Mouse (Mus musculus): ENCODE measurements around the gene Pik3ip1. TPM values are rescaled to one million over a fixed set of nuclear protein-coding genes. Genes with fewer than 3 reads are reported as not detected.
A peak's percentile ranks its signal among the peaks of the same experiment; 100 is the strongest.

Gene Pik3ip1
- polyA plus RNA-seq, 1 experiment from 2014 or later = 1.4 TPM

- H3K9me3 ChIP-seq (replicated peaks) = no peaks in the 10 kb centered on the region
- H3K27ac ChIP-seq (replicated peaks) = no peak overlapping the region
- H3K4me1 ChIP-seq (replicated peaks) = peaks cover 35% of the 10 kb centered on the region
- peaks cover 13% of the 10 kb centered on the region for H3K36me3 ChIP-seq (replicated peaks)
- H3K4me2 ChIP-seq = peak overlapping the region; percentile 18; the same call in 1 of the 2 replicates
- WGBS (ENCODE audit: insufficient replicate concordance) = 8% methylated on average over 4 of the region's 4 CpGs
- no peak overlapping the region for H3K4me3 ChIP-seq (replicated peaks)
- peak; percentile 84 for ATAC-seq (ENCODE audit: insufficient read depth)
- no peaks in the 10 kb centered on the region for H3K27me3 ChIP-seq
- no peak overlapping the region for H3K9ac ChIP-seq
Measured at GRCm38 (mm10) chr11:3386941-3387368, 56.8 kb downstream of the Pik3ip1 start.

GRCm38 (mm10) chr11:3387482-3388196 lies 57.4 kb downstream of the Pik3ip1 start:
- no peak for ATAC-seq (ENCODE audit: insufficient read depth)
- no peak overlapping the region for H3K4me2 ChIP-seq
- WGBS (ENCODE audit: insufficient replicate concordance) = 61% methylated on average over 6 of the region's 6 CpGs

GRCm38 (mm10) chr11:3389996-3390395 lies 59.8 kb downstream of the Pik3ip1 start:
- Histone ChIP-seq H3K9me3 (replicated peaks) (no peaks in the 10 kb centered on the region), H3K27me3 (no peaks in the 10 kb centered on the region), H3K4me3 (replicated peaks) (no peak overlapping the region), H3K9ac (no peak overlapping the region), H3K27ac (replicated peaks) (no peak overlapping the region), H3K4me2 (no peak overlapping the region), H3K36me3 (replicated peaks) (peaks cover 9% of the 10 kb centered on the region; the same call in 1 of the 2 replicates), H3K4me1 (replicated peaks) (peaks cover 30% of the 10 kb centered on the region)
- no peak for ATAC-seq (ENCODE audit: insufficient read depth)
- WGBS (ENCODE audit: insufficient replicate concordance) = 46% methylated on average over 5 of the region's 5 CpGs

More at GRCm38 (mm10) chr11:3387482-3388196, 57.4 kb downstream of the Pik3ip1 start:
- H3K4me3 ChIP-seq (replicated peaks) = no peak overlapping the region
- H3K9me3 ChIP-seq (replicated peaks) = no peaks in the 10 kb centered on the region
- no peak overlapping the region for H3K9ac ChIP-seq
- H3K27ac ChIP-seq (replicated peaks) = no peak overlapping the region
- peaks cover 35% of the 10 kb centered on the region for H3K4me1 ChIP-seq (replicated peaks)
- H3K36me3 ChIP-seq (replicated peaks) = peaks cover 15% of the 10 kb centered on the region
- no peaks in the 10 kb centered on the region for H3K27me3 ChIP-seq

GRCm38 (mm10) chr11:3390789-3391188 lies 60.6 kb downstream of the Pik3ip1 start:
- H3K4me2 ChIP-seq = no peak overlapping the region
- 69% methylated on average over 5 of the region's 5 CpGs for WGBS (ENCODE audit: insufficient replicate concordance)
- no peak overlapping the region for H3K27ac ChIP-seq (replicated peaks)
- ATAC-seq (ENCODE audit: insufficient read depth) = no peak
- no peak overlapping the region for H3K4me3 ChIP-seq (replicated peaks)
- H3K4me1 ChIP-seq (replicated peaks) = peaks cover 24% of the 10 kb centered on the region
- no peaks in the 10 kb centered on the region for H3K27me3 ChIP-seq
- no peaks in the 10 kb centered on the region for H3K9me3 ChIP-seq (replicated peaks)
- H3K36me3 ChIP-seq (replicated peaks) = peaks cover 5% of the 10 kb centered on the region; the same call in 1 of the 2 replicates
- no peak overlapping the region for H3K9ac ChIP-seq

- Histone ChIP-seq H3K4me1 (replicated peaks) (peaks cover 7% of the 10 kb centered on the region), H3K9ac (no peak overlapping the region), H3K27ac (replicated peaks) (no peak overlapping the region), H3K36me3 (replicated peaks) (peaks cover 5% of the 10 kb centered on the region; the same call in 1 of the 2 replicates), H3K9me3 (replicated peaks) (no peaks in the 10 kb centered on the region), H3K4me2 (no peak overlapping the region), H3K27me3 (no peaks in the 10 kb centered on the region), H3K4me3 (replicated peaks) (no peak overlapping the region)
- WGBS (ENCODE audit: insufficient replicate concordance) = 83% methylated on average over 8 of the region's 8 CpGs
- ATAC-seq (ENCODE audit: insufficient read depth) = no peak
Measured at GRCm38 (mm10) chr11:3392526-3392925, 62.3 kb downstream of the Pik3ip1 start.

Other genes starting within 250 kb of the Pik3ip1 start
- gene Sfi1, start 136.9 kb upstream of the Pik3ip1 start, polyA plus RNA-seq (2015; fragmentation: Nextera tagmentation; extraction: Ambion mirVana) = 3.2 and 4.2 TPM in 2 replicates
- gene Eif4enif1, start 128.0 kb upstream of the Pik3ip1 start, polyA plus RNA-seq (2015; fragmentation: Nextera tagmentation; extraction: Ambion mirVana) = 22.3 and 23.9 TPM in 2 replicates
- 108 and 110 TPM in 2 replicates for gene Drg1, start 64.0 kb upstream of the Pik3ip1 start, polyA plus RNA-seq (2015; fragmentation: Nextera tagmentation; extraction: Ambion mirVana)
- 11.5 and 12.6 TPM in 2 replicates for gene Patz1, start 41.5 kb upstream of the Pik3ip1 start, polyA plus RNA-seq (2015; fragmentation: Nextera tagmentation; extraction: Ambion mirVana)
- 7.6 and 9.0 TPM in 2 replicates for gene Limk2, start 78.8 kb downstream of the Pik3ip1 start, polyA plus RNA-seq (2015; fragmentation: Nextera tagmentation; extraction: Ambion mirVana)
- 7.5 and 9.2 TPM in 2 replicates for gene Rnf185, start 122.0 kb downstream of the Pik3ip1 start, polyA plus RNA-seq (2015; fragmentation: Nextera tagmentation; extraction: Ambion mirVana)
- 0.06 and 0.07 TPM in 2 replicates for gene Pla2g3, start 157.9 kb downstream of the Pik3ip1 start, polyA plus RNA-seq (2015; fragmentation: Nextera tagmentation; extraction: Ambion mirVana)
- 0.89 and 0.90 TPM in 2 replicates for gene Inpp5j, start 174.4 kb downstream of the Pik3ip1 start, polyA plus RNA-seq (2015; fragmentation: Nextera tagmentation; extraction: Ambion mirVana)
- 9.9 and 10.5 TPM in 2 replicates for gene Selenom, start 184.3 kb downstream of the Pik3ip1 start, polyA plus RNA-seq (2015; fragmentation: Nextera tagmentation; extraction: Ambion mirVana)
- 12.7 and 12.9 TPM in 2 replicates for gene Smtn, start 210.2 kb downstream of the Pik3ip1 start, polyA plus RNA-seq (2015; fragmentation: Nextera tagmentation; extraction: Ambion mirVana)